Mouse (Mus musculus) gastrocnemius, postnatal 36 days (tissue): Measurements from ENCODE around the gene Fam169b. TPM values are rescaled to one million over a fixed set of nuclear protein-coding genes. Genes with fewer than 3 reads are reported as not detected.
A peak's percentile ranks its signal among the peaks of the same experiment; 100 is the strongest.
"Not testable (repeated sequence)": the region's sequence is repeated elsewhere in the genome, so short reads cannot be mapped to it uniquely, and the experiment has no call there.

Source experiments
- DNase-seq, 2 experiments: peaks; one replicate each; pipeline ENCODE4 v3.0.0; 2022
- intact Hi-C: fragments of 180-260 bp; cut with DNase I; formaldehyde crosslinking; loops from one replicate; pipeline ENCODE4 v1.15.1; 2025
- total RNA-seq, 2 experiments: library from RNA; stranded (reverse); gene quantifications; 2 replicates each; pipeline ENCODE4 v1.2.3; 2021

The Fam169b gene
- total RNA-seq, 2 experiments from 2014 or later: 0.10 to 0.48 TPM

DNA sequence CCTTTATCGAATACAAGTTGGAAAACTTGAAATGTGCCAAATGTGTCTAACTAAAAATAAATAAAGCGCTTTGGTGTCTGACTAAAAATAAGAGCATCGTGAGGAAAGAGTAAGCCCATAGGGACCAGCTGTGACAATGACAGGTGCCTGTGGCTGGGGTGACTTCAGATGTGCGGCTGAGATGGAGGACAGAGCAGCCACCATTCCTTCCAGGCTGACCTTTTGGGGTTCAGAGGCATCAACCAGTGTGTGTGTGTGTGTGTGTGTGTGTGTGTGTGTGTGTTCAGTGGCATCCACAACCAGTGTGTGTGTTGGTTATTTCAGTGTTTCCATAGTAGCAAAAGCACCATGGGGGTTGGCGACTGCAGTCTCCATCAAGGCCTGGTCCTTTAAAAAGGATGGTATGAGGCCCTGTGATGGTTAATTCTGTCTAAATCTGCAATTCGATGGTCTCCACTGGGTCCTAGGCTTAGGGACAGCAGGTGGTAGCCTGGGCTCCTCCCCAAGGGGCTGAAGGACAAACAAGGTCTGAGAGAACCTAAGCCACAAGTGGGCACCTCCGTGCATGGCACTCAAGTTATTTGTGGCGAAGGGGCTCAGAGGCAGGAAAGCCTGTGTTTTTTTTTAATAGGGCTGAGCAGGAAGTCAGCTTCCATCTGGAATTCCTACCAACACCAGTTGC is 10.2 kb upstream of the Fam169b start:
- no peak for DNase-seq
- intact Hi-C loops: loop anchor here (5.0 kb wide), 1 partner anchor 41 kb away; no protein-coding TSS in a partner anchor

GRCm38 (mm10) chr7:68264028-68264453 is 9.6 kb upstream of the Fam169b start, which contains the start of gene Pgpep1l:
Gene Pgpep1l (minus strand): TSS chr7:68264233.
- intact Hi-C loops: loop anchor here (5.0 kb wide), 1 partner anchor 42 kb away; no protein-coding TSS in a partner anchor
- DNase-seq: peak; percentile 49 to 59

GRCm38 (mm10) chr7:68264531-68264930 is 9.1 kb upstream of the Fam169b start:
- no peak for DNase-seq
- intact Hi-C loops: loop anchor here (5.0 kb wide), 1 partner anchor 42 kb away; no protein-coding TSS in a partner anchor

DNA sequence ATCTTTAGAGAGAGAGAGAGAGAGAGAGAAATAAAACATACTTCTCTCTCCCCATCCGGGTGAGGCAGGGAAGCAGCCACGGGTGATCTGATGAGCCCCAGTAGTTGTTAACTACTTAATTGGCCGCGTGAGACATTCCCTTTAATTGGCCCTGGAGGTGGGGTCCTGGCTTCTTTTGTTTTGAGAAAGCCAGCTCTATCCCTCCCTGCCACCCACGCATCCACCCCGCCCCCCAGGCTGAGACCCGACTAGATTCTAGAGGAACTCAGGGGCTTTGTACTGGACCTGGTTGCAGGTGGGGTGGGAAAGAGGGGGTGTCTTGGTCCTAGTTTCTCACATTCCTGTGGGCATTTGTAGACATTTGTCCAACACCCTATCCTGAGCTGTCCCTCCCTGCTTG is 8.2 kb upstream of the Fam169b start:
- no peak for DNase-seq
- intact Hi-C loops: no loop called here

- no peak for DNase-seq
Measured at GRCm38 (mm10) chr7:68266691-68267090, 6.9 kb upstream of the Fam169b start.

GRCm38 (mm10) chr7:68270551-68270950 is 3.1 kb upstream of the Fam169b start:
- intact Hi-C loops: no loop called here
- no peak for DNase-seq

More at GRCm38 (mm10) chr7:68266691-68267090, 6.9 kb upstream of the Fam169b start:
- intact Hi-C loops: no loop called here

GRCm38 (mm10) chr7:68271816-68272215 is 1.8 kb upstream of the Fam169b start:
- DNase-seq: no peak
- intact Hi-C loops: no loop called here

GRCm38 (mm10) chr7:68272607-68273006 is 1.0 kb upstream of the Fam169b start:
- no peak for DNase-seq
- intact Hi-C loops: no loop called here

DNA sequence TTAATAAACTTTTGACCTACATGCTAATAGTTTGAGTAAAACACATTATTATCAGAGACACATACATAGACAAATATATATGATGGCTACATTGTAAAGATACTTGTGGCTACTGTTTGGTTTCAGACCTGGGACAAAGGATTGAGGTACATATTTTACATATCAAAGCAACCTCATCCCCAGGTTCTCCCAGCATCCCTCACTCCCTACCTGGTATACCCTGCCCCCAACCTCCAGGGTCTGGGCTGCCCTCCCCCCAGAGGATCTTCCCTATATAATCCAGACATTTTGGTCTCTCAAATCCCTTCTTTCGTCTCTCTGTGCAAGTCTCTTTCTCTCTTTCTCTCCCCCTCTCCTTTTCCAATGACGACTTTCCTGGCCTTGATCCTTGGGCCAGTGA is 579 bp downstream of the Fam169b start:
- DNase-seq: no peak
- intact Hi-C loops: no loop called here

DNA sequence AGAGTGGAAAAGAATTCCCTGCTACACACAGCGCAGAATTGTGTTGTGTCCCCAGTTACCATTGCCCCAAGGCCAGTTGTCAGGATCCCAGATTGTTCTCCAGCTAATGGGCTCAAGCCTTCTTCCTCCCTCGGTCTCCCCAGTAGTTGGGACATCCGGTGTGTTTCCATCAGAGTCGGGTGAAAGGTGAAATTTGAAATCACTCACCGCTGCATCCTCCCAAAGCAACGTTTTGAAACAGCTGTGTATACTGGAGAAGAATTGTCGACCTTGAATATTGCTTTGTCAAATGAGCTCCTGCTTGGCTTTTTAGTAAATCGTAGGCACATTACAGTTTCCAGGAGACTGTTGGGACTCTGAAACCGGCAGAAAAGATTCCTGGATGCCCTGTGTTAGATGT is 1.3 kb downstream of the Fam169b start:
- intact Hi-C loops: loop anchor here (5.0 kb wide), 1 partner anchor 58 kb away; no protein-coding TSS in a partner anchor
- no peak for DNase-seq

DNA sequence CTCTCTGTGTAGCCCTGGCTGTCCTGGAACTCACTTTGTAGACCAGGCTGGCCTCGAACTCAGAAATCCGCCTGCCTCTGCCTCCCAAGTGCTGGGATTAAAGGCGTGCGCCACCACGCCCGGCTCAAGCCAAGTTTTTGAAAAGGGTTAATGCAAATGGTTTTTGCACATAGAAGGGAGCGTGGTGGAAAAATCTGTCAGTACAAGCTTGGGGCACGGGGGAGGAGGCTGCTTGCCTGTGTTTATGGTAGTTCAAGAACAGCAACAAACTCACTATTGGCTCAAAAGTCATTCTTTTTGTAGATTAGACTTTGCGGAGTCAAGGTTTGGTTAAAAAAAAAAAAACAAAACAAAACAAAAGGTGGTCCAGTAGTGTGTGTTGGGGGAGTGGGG is 1.8 kb downstream of the Fam169b start:
- intact Hi-C loops: loop anchor here (5.0 kb wide), 1 partner anchor 58 kb away; no protein-coding TSS in a partner anchor
- DNase-seq: not testable (repeated sequence)

GRCm38 (mm10) chr7:68275838-68276731 is 2.4 kb downstream of the Fam169b start:
- no peak for DNase-seq
- intact Hi-C loops: loop anchor here (5.0 kb wide), 1 partner anchor 59 kb away; no protein-coding TSS in a partner anchor

- DNase-seq: no peak
- intact Hi-C loops: loop anchor here (5.0 kb wide), 1 partner anchor 60 kb away; no protein-coding TSS in a partner anchor
Measured at GRCm38 (mm10) chr7:68277054-68277896, 3.6 kb downstream of the Fam169b start.

DNA sequence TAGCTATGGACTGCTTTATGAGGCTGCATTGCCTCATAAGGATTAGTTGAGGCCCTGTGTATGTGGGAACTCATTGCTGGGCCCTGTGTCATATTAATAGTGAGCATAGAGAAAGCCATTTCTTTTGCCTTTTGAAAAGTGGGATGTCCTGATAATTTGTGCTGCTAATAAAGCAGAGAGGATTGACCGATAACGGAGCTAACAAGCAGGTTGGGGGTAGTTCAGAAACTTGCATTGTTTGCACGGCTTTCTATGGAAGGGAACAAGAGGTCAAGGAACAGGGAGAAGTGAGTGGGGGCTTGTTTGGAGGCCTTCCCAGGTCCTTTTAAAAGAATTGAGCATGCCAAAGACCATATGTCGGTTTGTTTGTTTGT is 4.2 kb downstream of the Fam169b start:
- no peak for DNase-seq
- intact Hi-C loops: loop anchor here (5.0 kb wide), 1 partner anchor 61 kb away; no protein-coding TSS in a partner anchor

- intact Hi-C loops: loop anchor here (5.0 kb wide), 1 partner anchor 61 kb away; no protein-coding TSS in a partner anchor
- no peak for DNase-seq
Measured at GRCm38 (mm10) chr7:68278385-68278784, 4.7 kb downstream of the Fam169b start.

GRCm38 (mm10) chr7:68278908-68279307 is 5.3 kb downstream of the Fam169b start:
- DNase-seq: no peak
- intact Hi-C loops: loop anchor here (5.0 kb wide), 1 partner anchor 62 kb away; no protein-coding TSS in a partner anchor

- DNase-seq: no peak
- intact Hi-C loops: loop anchor here (5.0 kb wide), 1 partner anchor 62 kb away; no protein-coding TSS in a partner anchor
Measured at GRCm38 (mm10) chr7:68279481-68279880, 5.8 kb downstream of the Fam169b start.

- intact Hi-C loops: no loop called here
- DNase-seq: no peak
Measured at GRCm38 (mm10) chr7:68280352-68280869, 6.8 kb downstream of the Fam169b start.

DNA sequence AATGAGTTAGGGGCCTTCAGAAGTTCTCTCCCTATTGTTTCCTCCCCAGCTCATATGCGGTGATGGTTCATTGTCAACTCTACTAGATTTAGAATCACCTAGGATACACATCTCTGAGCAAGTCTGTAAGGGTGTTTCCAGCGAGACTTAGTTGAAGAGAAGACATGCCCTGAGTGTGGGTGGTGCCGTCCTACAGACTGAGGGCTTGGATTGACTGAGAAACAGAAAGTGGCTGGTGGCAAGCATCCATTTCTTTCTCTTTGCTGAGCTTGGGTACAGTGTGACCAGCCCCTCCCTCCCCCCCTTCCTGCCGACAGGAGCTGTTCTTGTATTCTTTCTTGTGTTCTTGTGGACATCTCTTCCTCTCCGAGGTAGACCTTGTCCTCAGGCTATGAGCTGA is 7.7 kb downstream of the Fam169b start:
- intact Hi-C loops: no loop called here
- DNase-seq: no peak
